Mouse (Mus musculus) cerebellum, adult 8-10 months (tissue): ENCODE data around the gene Caskin2.
"Not testable (repeated sequence)": the region's sequence is repeated elsewhere in the genome, so short reads cannot be mapped to it uniquely, and the experiment has no call there.

Experiments used
- DNase-seq: peaks from one replicate; pipeline ENCODE4 v3.0.0; 2022

Caskin2 gene

DNA sequence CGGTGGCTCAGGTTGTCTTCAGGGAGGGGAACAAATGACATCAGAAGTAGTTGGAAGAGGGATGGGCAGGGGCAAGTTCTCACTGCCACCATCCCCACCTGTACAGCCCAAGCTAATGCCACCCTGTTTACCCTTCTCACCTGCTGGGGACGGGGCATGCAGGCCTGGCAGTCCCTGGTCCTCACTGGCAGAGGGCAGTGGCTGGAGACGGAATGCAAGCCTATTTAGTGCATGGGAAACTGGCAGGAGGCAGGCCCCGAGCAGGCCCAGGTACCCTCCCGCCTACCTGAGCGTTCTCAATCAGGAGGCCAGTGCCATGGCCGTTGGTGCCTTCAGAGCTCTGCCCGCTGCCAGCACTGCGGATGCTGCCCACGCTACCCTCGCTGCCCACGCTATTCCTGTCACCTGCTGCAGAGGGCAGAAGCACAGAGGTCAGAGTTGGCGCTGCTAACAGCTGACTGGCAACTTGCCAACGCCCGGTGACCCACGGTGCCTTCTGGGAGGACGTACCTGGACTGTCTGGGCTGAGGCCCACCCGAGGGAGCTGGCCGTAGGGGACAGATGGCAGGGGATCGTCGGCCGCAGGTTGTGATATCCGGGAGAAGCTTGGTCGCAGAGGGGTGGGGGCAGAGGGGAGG lies 10.2 kb downstream of the Caskin2 start:
- DNase-seq, result no peak

DNA sequence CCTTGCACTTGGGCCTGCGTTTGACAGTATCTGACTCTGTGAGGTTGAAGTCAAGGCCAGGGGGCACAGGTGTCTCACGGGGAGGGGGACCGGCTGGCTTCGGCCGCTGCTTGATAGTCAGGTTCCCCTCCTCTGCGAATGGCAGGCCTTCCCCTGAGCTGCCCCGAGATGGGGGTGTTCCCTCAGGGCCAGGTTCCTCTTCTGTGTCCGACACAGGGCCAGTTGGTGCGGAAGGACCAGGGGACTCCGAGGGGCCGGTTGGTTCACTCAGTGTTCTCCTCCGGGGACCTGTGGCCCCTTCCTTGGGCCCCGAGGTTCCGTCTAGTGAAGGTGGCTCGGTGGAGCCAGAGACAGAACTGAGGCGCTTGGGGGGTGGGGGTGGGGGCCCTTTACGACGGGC lies 12.5 kb downstream of the Caskin2 start:
- no peak for DNase-seq

DNA sequence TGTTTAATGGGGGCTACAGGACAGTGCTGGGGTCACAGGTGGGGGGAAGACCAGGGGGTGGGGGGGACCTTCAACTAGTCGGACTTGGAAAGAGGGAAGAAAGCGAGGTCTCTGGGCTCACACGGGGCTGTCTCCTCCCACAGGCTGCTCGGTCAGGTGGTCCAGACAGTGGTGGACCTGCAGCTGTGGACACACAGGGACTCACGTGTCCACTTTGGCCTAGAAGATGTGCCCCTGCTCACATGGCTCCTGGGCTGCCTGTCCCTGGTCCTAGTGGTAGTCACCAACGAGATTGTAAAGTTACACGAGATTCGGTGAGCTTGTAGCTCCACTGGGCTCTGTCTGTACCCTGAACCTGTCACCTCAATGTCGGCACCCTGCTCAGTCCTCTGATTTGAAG lies 15.8 kb downstream of the Caskin2 start:
- no peak for DNase-seq

DNA sequence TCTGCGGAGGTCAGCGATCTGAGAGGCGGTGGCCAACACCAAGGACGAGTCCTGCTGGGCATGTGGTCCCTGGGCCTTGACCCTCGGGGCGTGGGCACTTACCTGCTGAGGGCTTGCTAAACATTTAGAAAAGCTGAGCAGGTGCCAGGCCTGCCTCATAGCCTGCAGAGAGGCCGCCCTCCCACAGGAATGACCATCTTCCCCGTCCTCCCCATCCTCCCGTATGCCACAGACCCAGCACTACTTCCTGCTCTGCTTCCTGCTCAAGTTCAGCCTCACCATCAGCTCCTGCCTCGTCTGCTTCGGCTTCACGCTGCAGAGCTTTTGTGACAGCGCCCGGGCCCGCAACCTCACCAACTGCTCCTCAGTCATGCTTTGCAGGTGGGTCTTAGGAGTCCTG lies 16.5 kb downstream of the Caskin2 start:
- DNase-seq, result no peak

DNA sequence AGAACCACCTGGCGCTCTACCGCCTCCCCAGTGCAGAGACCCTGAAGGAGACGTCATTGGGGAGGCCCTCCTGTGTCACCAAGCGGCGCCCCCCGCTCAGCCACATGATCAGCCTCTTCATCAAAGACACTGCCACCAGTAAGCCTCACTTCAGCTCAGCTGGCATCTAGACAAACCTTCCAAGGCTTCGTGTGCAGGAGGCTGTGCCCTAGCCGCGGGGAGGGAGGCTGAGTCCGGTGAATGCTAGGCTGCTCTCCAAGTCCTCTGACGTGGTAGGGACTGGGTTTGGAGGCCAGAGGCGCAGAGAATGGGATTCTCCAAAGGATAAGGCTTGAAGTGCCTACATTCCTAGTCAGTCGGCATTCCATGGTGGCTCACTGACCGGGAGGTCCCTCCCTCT lies 21.1 kb downstream of the Caskin2 start:
- peak; percentile 41 for DNase-seq

DNA sequence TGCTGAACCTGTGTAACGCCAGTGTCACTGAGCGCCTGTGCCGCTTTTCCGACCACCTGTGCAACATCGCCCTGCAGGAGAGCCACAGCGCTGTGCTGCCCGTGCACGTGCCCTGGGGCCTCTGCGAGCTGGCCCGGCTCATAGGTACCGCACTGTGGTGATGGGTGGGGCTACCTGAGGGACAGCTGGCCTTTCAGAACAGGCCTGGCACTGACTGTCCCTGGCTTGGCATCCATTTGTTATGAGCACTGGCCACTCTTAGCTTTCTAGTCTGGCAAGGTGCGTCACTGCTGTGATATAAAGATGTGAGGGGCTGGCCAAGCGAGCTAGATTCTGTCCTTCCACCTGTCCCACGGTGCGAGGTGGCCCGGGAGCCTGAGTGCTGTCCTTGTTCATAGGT lies 21.5 kb downstream of the Caskin2 start:
- DNase-seq, result peak; percentile 61

DNA sequence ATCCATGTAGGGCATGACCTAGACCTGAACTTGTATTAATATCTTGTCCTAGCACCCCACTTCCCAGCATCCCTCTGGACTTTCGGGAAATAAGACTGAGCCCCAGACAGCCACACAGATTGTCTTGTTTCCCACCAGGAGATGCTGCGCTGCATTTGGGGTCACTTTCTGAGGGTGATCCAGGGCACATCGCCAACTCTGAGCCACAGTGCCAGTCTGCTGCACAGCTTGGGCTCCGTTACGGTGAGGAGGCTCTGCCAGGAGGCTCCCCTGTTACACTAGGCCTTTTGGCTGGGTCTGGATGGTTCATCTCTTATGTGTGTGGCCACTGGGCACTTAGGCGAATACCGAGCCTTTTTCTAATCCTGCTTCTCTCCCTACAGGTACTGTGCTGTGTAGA lies 23.7 kb downstream of the Caskin2 start:
- peak; percentile 64 for DNase-seq

DNA sequence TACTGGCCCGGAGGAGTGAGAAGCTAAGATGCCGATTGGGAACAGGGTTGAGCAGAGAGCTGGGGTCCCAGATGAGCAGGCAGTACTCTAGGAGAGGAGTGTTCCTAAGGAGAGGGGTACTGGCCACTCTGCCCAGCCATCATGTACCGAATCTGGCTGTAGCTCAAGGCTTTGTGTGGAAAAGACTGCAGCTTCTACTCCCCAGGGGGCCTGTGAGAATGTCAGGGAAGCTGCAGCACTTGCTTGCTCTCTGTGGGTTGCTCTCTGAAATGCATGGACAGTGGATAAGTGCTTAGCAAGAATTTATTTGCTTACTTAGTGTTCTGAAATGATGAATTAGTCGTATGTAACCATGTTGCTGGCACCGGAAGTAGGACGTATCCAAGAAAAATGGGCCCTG lies 27.0 kb downstream of the Caskin2 start:
- DNase-seq, result no peak

DNA sequence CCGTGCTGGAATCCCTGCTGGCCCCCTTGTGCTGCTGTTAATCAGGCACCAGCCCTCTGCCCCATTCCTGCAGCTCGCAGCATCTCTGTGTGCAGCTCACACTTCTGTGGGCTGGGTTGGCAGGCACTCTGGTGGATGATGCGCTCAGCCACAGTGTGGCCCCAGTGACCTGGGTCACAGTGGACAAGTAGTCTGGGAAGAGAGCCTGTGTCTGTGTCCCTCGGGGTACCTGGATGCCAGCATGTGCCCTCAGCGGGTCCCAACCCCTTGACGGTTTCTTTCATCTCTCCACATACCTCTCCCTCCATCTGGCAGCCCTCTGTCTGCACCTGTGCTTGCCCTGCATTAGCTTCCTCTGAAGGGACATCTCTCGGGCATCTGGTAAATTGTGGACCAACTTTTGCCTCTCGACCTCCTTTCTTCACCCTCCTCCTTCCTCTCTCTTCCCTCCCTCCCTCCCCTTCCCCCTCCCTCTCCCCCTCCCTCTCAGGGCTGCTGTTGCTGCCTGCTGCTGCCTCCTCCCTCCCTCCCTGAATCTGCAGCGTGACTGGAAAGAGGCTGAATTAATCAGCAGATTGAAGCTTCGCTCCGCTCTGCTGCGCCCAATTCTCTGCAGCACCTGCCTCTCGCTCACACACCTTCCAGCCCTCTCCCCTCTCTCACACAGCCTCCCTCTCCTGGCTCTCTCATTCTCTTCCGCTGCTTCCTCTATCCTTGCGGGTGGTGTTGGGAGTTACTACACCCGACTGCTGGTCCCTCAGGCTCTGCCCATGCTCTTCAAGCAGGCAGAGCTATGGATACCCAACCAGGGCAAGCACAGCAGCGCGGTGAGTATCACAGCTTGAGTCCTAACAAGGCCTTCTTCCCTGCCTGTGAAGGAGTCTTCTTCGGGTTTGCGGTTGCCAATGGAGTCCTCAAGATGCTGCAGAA lies 33.0 kb downstream of the Caskin2 start:
- no peak for DNase-seq

DNA sequence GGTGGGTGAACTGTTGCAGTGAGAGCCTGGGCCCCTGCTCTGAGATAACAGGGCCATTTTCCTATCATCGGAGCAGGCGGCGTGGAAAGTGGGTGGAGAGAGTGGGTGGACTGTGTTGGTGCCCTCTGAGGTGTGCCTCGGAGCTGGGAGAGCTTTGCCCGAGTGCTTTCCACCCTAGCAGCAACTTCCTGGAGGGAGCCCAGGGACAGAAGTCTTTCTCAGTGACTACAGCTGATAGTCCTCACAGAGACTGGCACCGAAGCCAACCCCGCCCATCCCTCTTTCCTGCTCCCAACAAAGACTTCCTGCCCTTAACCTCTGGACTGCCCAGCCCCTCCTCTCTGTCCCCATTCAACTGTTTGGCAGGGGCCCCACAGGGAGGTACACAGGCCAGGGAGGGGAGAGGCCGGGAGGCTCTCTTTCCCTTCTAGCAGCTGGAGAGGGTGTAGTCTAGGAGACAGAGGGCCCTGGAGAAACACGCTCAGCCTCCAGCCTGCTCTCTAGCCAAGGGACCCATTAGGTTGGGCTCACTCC lies 34.3 kb downstream of the Caskin2 start:
- DNase-seq, result no peak

DNA sequence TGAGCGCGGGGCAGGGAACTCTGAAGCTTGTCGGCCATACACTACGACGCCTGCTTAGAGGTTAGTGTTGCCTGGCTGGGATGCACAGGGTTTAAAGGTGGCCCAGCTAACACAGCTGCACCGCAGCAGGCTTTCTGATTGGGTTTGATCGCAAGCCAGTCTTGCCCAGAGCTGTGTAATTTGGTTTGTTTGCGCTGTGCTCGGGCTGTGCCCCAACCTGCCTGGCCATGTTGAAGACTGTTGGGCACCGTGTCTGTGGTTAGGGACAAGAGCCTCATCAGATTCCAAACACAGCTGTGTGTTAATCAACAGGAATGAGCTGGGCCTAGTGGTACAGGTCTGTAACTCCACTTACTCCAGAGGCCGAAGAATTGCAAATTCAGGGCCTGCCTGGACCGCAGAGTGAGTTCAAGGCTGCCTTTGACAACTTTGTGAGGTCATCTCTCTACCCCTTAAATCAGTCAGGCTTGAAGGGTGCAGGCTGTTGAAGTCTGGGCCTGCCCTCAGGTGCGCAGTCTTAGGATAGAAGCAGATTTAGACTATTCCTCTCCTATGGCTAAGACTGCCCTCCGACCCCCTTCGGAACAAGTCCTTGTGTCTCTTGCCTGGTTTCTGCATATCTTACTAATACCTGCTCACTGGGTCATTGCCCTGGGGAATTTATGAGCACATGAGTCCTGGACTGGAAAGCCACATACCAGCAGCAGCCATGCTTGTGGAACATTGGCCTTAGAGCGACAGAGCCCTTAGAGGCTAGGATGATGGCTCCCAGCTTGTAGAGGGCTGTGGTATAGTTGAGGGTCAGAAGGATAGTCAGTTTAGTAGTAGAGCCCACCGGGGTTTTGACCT lies 35.7 kb downstream of the Caskin2 start:
- no peak for DNase-seq

DNA sequence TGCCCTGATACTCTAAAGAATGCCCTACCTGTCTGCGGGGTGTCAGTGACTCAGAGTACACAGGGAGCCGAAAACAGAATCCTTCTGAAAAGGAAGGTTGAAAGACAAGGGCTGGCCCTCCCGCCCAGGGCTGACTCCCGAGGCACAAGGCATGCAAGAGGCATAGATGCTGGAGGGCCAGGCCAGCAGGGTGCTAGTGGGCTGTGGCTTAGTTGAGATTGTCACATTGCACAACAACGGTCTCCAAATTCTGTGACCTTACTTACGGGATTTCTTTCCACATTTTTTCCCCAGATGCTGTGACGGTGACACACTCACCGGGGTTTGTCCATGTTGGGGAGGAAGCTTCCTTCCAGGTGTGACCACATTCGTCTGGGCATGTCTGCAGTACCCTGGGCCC lies 36.5 kb downstream of the Caskin2 start:
- no peak for DNase-seq

DNA sequence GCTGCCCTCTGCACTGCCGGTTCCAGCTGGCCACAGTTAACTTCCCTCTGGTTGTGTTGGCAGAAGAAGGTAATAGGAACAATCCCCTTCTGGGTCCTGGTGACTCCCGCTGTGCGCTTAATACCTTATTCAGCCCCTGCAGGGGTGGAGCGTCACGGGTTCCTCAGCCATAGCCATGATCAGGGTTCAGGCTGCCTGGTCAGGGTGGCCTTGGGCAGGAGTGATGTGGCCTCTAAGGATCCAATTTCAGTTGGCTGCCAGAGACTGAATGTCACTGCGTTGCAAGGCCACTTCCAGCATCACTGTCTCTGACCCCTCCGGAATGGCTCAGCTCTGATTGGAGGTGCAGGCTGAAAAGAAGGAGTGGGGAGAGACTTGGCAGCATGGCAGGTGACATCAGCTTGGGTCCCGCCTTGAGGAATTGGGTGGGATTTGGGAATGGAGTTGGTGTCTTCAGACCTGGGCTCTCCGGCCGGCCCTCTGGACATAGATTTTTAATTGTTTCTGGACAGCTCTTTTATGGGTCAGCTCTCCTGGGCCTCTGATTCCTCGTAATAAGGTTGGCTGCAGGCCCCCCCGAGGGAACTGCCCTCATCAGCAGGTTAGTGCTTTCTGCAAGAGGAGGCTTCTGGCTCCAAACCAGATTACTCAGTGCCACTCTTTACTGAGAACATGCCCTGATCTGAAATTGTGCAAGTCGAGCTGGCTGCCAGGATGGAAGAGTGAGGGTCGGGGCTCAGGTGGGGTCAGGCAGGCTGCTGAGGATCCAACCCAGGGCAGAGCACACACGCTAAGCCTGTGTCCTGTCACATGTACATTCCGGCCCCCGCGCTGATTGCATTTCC lies 37.4 kb downstream of the Caskin2 start:
- DNase-seq, result peak; percentile 43

DNA sequence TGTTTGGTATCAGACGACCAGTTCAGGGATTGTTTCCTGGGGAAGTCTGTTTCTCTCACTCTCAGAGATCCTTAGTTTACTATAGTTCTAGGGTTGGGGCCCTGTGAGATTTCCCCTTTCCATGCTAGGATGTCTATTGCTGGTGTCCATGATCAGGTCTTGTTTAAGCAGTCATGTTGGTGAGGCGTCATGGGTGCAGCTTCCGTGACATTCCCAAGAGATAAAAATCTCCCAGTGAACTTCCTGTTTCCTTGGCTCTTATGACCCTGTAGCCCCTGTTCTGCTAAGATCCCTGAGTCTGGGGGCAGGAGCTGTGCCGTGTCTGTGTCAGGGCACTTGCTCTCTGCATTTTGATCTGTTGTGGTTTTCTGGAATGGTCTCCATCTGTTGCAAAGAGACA lies 38.8 kb downstream of the Caskin2 start:
- DNase-seq, result no peak

DNA sequence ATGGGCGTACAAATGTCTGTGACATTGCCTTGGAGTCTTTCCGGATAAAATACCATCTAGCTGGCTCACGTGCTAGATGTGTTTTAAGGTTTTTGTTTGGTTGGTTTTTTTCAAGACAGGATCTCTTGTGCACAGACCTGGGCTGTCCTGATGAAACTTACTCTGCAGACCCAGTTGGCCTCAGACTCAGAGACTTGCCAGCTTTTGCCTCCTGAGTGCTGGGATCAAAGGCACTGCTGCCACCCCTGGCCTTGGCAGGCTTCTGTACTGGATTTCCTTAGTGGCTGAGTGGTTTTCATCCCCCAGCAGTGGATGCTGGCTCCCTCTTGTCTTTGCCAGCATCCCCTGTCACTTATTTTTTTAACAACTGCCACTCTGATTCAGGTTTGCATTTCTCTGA lies 44.5 kb downstream of the Caskin2 start:
- no peak for DNase-seq

DNA sequence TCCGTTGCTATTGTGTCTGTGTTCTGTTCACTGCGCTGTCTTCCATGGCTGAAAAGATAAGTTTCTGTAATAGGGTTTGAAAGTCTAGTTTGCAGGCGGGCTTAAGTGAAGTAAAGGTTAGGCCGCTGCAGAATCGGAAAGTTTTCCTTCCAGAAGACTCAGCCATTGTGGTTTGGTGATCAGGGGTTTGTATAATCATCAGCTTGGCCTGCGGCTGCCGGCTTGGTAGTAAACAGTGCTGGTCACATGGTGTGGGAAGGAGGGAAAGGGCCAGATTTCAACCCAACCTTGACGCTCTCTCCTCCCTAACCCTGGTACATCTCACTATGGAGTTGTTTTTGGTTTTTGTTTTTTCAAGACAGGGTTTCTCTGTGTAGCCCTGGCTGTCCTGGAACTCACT lies 46.5 kb downstream of the Caskin2 start:
- no peak for DNase-seq

DNA sequence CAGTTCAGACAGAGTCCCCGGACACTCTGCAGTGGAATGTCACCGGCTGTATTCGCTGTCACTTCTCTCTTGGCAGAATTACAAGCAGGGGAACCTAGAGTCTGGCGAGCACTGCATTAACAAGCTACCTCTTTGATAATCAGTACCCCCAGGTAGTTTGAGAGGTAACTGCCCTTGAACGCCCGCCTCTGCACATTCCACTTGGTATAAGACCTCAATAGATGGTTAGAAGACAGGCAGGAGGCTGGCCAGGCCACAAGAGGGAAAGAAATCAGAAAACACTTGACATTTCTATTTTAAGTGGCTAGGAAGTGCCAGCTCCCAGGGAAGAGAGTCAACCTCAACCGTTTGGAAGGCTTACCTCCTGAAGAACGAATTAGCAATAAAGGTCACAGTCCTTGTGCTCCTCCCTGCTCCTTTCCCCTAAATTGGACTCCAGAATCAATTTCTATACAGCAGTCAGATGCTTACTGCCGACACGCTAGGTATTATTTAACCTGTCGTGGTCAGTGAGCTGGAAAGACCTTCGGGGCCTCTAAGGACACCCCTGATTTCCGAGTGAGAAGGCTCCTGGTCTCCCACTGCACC lies 47.0 kb downstream of the Caskin2 start:
- peak; percentile 34 for DNase-seq

DNA sequence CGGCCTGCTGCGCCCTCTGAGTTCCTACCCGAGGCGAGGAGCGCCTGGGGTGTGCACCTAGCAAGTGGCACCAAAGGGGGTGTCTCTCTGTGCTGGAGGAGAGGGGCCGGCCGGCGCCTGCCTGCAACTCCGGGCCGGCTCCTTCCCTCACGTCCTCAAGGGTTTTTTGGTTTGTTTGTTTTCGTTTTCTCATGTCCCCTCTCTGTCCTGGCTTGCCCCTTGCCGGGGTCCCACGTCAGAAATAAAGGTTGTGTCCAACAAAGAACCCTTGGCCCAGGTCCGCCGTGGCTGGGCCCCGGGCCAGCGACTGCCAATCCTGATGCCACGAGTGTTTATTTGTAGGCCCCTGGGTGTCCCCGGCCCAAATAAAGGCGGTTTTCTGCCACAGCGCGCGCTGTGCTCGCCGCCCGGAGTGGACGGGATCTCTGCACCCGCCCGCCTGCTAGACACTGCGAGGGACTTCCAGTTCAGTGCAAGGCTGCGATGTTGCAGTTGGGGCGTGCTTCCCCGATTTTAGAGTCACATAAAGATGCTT lies 47.8 kb downstream of the Caskin2 start:
- no peak for DNase-seq

DNA sequence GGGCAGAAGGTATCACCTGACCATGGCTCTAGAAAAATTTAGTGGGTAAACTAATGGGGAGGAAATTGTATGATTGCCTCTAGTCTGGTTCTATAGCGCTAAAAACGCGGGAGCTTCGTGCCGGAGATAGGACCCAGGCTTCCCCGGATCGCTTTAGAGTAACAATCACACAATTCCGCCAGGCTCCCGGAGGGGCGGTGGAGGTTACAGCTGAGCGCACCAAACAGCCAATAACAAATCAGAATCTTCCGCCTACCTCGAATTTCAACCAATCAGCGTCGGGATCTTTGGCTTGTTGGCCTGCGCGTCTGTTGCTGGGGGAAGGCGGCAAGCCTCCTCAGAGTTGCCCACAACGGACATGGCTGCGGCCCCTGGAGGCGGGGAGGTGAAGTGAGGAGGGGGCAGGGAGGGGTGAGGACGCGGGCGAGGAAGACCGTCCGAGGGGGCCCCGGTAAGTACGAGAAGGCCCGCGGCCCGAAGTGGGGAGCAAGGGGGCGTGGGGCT lies 48.3 kb downstream of the Caskin2 start, which contains the start of gene Tmem94:
Gene Tmem94, plus strand, starts transcription at position 331 of the 504 bp plus-strand sequence.
- peak; percentile 99 for DNase-seq

DNA sequence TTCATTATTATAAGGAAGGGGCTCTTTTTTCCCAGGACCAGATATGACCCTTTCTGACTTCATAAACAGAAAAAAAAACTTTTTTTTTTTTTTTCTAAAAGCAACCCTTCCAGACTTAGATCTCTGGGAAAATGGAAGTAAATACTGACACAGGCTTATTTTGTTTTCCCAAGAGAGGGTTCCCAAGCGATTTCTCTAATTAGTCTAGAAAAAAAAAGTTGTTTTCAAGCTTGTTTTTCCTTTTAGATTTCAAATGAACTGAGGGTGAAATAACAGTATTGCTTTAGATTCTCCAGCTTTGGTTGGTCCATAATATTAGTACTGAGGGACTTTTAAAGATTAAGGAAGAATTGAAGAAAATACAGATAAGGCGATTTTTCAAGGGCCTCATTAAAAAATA lies 48.7 kb downstream of the Caskin2 start:
- DNase-seq, result no peak

DNA sequence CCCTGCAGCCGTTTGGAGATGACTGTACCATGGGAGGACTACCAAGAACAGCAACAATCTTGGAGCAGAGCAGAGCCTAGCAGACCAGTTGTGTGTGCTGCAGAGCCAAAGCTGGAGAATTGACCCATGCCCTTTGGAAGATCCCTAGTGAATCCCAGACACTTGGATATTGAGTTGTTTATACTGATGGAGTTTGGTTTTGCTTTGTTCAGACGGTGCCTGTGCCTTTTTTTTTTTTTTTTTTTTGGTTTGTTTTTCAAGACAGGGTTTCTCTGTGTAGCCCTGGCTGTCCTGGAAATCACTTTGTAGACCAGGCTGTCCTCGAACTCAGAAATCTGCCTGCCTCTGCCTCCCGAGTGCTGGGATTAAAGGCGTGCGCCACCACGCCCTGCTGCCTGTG lies 51.3 kb downstream of the Caskin2 start:
- not testable (repeated sequence) for DNase-seq
